Mouse (Mus musculus) embryo, embryonic 11 days (tissue): Measurements from ENCODE around the gene Ppp3r2.

Source experiments
- DNase-seq: peaks from one replicate; pipeline ENCODE4 v3.0.0-alpha.2; 2015

Ppp3r2 gene

DNA sequence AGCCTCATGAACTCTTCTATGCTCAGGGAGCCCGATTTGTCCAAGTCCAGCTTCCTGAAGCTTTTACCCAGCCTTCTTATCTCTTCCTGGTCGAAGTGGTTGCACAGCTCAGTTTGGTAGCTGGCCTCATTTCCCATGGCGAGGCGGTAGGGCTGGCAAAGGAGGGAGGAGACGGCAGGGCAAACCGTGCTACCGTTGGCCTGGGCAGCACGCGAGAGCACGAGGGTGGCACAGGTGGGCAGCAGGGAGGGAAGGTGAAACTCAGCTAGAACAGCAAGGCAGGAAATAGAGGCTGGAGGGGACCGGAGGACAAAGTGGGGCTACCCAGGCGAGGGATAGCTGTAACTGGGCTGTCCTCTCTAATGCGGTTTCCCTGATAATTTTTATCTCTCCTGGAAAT is at the start of gene Ppp3r2:
Ppp3r2 (minus strand) TSS at position 213 of the 400 bp plus-strand sequence.
- DNase-seq: no peak

DNA sequence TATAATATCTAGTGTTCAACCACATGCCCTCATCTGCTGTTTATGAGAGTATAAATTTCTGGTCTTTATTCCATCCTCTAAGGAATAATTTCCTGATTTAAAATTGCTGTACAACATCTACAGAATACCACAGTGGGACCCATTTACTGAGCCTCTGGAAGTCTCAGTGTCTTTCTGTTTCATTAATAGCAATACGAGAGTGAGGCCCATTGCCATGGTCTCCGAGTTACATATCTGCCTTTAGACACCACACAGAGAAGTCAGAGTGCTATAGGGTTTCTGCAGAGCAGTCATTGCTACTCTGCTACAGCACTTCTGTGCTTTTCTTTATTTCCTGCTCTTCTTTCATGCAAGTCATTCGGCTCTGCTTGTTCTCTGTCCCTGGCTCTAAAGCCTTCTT is 47.5 kb upstream of the Ppp3r2 start:
- no peak for DNase-seq

DNA sequence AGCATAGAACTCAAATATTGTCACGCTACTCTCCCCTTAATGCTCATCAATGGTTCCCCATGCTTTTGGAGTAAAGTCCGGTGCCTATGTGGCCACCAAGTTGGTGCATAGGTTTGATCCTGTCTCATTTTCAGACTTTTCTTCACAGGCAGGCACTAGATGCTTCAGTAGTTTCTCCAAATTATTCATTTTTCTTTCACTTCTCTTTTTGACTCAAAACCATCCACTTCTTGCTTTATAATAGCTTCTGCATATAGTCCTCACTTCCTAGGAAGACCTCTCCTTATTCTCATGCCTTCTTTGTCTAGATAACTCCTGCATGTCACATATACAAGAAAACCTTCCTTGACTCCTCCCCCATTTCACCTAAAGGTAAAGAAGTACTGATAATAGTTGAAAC is 42.1 kb upstream of the Ppp3r2 start:
- no peak for DNase-seq

DNA sequence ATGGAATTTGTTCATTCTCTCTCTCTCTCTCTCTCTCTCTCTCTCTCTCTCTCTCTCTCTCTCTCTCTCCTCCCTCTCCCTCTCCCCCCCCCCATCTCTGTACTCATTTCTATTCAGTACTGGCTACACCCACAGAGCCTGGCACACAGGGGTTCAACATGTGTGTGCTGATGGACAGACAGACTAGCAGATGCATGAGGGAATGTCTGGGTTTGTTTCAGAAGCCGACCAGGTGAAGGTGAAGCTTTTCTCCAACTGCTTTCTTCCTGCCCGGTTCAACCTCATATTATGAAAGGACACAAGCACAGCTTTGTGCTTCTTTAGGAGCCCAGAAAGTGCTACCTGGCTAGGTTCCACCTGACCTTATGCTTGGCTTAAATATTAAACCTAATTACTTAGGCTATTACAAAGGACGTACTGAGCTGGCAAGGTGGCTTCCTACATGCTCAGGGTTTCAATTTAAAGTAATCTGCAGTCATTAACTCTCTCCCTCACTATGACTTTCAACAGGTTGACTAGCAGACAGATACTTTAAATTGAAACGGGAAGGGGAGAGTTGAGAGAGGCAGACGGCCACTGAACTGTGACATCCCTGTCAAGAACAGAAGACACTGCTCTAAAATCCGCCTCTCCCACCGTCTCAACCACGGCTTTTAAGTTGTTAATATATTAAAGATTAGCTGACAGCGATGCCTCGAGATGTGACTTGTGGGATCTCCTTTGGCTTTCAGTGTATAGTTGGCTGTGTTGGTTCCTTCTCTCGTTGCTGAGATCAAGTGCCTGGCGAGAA is 9.8 kb upstream of the Ppp3r2 start:
- DNase-seq: no peak

DNA sequence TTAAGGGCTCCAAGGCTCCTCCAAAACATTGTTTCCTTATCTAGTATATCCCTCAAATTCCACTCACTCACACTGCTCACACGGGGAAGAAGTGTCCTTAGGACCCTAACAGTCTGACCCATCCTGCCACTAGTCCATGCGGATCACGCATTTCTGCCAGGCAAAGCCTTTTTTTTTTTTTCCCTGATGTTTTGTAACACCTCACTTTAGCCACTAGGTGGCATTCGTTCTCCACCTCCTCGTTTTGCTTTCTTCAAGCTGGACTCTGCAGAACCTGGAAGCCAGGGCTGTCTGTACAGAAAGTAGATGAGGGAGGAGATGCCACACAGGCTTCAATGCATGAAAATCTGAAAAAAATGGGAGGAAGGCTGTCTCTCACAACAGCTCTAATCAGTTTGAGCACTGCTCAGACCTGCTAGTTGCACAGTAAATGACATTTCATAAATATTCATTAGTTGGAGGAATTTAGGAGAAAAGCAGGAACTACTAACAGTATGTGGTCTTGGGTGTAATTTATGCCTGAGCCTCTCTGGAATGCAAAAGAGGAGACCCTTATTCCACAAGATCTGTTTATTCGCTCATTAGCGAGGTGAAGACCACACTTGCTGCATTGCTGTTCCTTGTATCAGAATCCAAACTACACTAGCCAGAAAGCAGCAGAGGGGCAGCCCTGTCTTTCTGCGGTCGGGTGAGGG is 6.9 kb upstream of the Ppp3r2 start:
- peak; percentile 77 for DNase-seq

DNA sequence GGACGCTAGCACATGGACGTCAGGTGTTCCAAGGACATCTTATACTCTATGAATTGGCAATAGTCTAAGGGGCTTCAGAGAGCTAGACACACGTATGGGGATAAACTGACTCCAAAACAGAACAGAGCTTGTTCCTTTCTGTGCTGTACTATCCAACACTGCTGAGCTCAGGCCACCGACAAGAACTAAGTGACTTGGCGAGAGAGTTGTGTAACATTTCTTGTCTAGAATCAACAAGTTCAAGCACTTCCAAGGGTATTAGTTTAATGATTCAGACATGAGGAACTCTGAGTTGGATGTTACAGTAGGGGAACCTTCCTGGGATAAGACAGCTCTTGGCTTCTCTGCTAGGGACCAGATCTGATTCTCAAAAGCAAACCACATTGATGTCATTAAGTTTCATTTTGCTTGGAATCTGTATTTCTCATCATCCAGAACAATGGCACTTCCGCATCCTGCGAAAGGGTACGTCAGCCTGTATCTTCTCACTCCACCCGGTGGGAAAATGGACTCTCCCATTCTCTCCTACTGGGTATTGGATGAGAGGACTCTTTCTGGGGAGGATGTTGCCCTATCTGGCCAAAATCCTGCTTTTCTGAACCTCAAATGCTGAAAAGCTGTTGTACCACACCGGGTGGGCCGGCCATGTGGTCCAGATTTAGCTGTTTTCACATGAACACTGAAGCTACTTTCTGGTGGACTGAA is 1.5 kb downstream of the Ppp3r2 start:
- no peak for DNase-seq

DNA sequence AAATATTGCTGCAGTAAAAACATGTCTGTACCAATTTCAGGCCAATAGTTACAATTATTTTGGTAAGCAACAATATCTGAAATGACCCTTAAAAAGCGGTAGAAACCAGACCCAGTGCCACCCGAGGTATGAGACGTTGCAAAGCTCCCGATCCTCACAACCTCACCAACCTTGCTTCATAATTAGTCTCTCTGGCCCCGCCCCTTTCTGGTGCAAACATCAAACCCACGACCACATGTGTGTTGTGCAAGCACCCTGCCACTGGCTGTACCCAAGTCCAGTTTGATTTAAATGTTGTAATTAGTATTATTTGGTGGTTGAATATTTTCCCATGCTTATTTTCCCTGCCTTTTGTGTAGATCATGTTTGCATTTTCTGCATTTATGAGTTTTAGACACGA is 5.0 kb downstream of the Ppp3r2 start:
- no peak for DNase-seq

DNA sequence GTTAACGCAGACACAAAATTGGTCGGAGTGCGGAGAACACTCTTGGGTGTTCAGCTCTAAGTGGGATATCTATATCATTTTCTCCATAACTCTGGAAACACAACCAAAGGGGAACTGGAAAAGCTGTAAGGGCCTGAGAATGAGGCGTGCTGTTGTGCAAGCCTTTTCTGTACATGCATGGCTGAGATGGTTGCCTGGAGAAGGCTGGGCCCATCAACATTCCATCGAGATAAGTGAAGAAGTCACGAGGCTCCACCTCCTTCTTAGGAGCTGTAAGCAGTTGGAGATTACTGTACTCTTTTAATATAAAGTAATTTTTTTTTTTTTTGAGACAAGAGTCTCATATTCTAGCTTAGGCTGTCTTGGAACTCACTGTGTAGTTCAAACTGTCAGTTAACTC is 5.8 kb downstream of the Ppp3r2 start:
- DNase-seq: no peak

DNA sequence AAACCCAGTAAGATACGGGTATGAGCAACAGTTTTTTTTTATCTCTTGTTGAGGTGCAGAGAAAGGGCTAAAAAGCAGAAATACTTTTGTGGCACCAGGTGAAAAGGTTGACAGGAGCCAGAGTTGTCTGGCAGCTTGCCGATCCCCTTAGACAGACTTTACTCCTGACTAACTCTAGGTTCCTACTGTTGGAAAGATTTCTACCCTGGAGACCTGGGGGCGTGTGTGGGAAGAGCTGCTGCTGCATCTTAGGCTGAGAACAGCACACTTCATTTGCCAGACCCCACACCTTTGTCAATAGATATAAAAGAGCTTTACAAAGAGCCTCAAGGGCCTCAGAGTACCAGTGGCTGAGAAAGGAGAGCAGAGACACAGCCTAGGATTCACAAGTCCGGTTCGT is 17.0 kb downstream of the Ppp3r2 start:
- DNase-seq: no peak

DNA sequence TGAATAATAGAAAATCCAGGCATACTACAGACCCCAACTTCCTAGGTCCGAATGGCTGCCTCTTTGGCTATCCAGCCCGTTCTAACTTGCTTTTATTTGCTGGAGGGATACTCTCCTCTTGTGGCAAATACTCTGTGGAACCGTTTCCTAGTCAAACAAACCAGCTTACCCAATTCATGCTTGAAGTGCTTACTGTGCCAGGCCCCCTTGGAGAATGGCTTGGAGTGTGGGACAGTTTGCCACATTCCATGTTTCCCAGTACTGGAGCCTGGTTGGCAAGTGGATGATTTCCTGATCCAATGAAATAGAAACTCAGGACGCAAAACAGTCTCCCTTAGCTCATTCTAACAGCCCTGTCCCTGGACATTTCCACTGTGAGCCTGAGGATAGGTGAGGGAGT is 19.6 kb downstream of the Ppp3r2 start:
- no peak for DNase-seq

DNA sequence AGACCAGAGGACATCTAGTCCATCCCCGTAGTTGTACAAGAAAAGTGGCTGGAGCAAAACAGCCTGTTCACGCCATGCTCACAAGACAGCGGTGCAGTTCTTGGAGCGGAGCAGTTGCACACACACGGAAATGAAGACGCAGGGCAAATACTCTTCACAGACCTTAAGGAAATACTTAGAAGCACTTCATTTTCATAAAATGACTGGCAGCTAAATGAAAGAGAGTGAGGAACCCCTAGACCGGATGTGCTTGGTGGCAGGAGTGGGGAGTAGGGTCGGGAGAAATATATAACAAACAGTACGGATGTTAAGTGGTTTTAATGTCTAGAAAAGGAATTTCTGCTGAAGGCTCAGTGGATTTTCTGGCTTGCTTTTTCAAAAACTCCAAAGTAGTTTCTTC is 20.2 kb downstream of the Ppp3r2 start:
- no peak for DNase-seq

DNA sequence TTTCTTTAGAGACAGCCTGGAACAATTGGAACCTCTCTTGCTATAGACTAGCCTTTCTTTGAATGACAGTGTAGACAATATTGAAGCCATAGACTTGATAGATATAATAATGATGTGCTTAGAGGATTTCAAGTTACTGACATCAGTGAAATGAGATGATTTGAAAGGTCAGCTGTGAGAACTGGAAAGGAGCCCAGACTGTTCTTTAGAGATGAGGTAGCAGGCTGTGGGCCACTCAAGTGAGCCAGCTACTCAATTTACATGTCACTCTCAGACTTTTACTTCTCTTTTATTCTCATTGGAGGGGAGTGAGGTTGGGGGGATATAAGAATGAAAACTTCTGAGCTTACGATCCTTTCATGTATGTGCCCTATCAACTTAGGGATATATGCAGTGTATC is 22.4 kb downstream of the Ppp3r2 start:
- no peak for DNase-seq

DNA sequence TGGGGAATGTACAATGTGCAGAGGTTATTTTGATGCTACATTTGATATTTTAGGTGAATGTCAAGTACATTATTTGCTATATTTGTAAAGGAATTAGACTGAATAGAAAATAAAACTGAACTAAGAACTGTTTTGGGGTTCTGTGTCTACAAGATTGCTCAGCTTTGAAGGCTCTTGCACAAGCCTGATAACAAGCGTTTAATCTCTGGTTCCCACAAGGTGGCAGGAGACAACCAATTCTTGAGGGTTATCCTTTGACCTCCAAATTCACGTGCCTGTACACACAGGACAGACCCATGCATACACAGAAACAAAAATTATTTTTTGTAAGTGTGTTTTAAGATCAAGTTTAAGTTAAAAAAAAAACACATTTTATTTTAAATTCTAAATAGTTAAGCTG is 41.9 kb downstream of the Ppp3r2 start:
- no peak for DNase-seq

DNA sequence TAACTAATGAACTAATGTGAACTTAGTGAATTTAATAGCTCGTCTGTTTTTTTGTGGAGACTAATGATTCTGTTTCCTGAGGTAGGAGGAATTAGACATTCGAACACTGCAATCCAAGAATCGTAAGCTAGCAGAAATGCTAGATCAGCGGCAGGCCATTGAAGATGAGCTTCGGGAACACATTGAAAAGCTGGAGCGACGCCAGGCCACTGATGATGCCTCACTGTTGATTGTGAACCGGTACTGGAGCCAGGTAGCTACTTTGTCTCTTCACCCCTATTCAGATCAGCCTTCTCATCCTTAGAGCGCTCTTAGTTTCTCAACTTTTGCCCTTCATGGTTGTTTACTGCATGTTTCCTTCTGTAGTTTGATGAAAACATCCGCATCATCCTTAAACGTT is 44.0 kb downstream of the Ppp3r2 start:
- DNase-seq: no peak

DNA sequence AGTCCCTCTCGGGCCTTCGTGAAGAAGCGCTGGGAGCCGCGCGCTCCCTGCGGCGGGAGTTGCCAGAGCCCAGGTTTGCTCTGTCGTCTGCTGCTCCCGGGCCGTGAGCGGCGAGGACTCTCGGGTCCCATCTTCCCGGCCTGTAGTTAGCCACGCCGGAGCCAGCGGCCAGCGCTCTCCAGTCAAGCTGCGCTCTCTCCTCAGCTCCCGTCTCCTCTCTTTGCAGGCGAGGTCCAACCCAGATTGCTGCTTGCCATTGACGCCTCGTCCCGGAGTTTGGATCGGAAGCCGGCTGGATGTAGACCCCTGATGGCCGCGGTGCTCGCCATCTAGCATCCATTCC is 49.7 kb downstream of the Ppp3r2 start:
- no peak for DNase-seq

DNA sequence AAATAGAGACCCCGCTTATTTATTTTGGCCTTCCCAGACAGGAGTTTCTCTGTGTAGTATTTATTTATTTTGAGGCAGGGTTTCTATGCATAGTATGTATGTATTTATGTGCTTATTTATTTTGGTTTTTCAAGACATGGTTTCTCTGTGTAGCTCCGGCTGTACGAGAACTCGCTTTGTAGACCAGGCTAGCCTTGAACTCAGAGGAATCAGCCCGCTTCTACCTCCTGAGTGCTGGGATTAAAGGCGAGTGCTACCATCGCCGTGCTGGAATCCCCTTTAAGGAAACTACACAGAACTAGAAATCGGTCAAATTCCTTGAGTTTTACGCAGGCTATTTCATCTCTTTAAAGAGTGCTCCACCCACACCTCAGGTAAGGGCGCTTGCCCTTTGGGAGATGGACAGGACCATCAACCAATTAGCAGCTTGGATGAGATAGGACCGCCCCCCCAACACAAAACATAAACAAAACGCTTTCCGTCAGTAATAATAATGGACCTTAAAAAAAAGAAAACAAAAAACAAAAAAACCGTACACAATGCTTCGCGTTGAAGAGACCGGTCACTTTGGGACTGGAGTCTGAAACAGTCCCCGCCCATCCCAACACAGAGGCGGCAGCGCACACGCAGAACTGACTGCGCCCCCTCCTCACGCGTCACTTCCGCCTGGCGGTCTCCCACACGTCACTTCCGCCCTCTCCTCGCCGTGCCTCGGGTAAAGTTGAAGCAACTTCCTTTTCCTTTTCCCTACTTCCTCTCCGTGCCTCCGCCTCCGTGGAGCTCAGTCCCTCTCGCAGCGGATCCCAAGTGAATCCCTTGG is 50.3 kb downstream of the Ppp3r2 start, which contains the start of gene Rnf20:
Rnf20 (plus strand) TSS at position 688 of the 820 bp plus-strand sequence.
- peak; percentile 95 for DNase-seq

DNA sequence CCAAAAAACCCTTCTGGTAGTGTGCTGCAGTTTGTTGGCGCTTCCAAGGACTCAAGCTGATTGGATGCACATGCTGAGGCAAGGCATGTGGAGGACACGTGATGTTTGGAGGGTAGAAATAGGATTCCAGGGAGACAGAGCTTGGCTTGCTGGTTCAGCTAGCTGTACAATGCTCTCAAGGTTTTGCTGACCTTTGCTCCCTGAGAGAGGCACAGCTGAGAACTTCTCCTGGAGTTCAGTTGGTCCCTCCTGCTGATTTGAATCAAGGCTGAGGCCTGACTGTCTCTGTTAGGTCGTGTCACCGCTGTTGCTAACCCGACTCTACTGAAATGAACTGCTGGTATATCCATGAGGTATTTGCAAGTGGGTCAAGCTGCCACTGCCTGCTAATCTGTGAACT is 52.9 kb downstream of the Ppp3r2 start:
- no peak for DNase-seq
